8 mouse cellular contexts compared by ENCODE assay signal in genomic region chr5:108629634-108630483, GRCm38 (mm10). TPM values are rescaled to one million over a fixed set of nuclear protein-coding genes. Genes with fewer than 3 reads are reported as not detected.
DNase-seq lines count a peak whose midpoint lies in the region; ATAC-seq and TF ChIP-seq lines count a peak whose summit lies in the region.

Gene Gak, minus strand, starts transcription at chr5:108629755.
Gene Tmem175, plus strand, starts transcription at chr5:108629770.

- peak within 1 kb of the TSS; percentile 97 for H3K27ac ChIP-seq in hindbrain, embryonic 10.5 days
- peak within 1 kb of the TSS; percentile 92 for H3K27ac ChIP-seq in lung, postnatal 0 days (ENCODE audit: low read length)

- H3K9ac ChIP-seq in lung, postnatal 0 days (replicated peaks; ENCODE audit: low read depth) = peak within 1 kb of the TSS; percentile 95

- peak within 1 kb of the TSS; percentile 90 for H3K4me2 ChIP-seq in lung, postnatal 0 days (replicated peaks; ENCODE audit: low read depth, low read length)

- peak within 1 kb of the TSS; percentile 95 for H3K4me3 ChIP-seq in hindbrain, embryonic 10.5 days
- H3K4me3 ChIP-seq in lung, postnatal 0 days (ENCODE audit: low read depth, low read length) = peak within 1 kb of the TSS; percentile 93

- TF ChIP-seq EP300 in lung, postnatal 0 days (IDR thresholded peaks at IDR 0.05) = no peak

- H3K27me3 ChIP-seq in hindbrain, embryonic 10.5 days (ENCODE audit: insufficient read depth, poor library complexity, severe bottlenecking) = no peaks in the 10 kb centered on the region
- H3K27me3 ChIP-seq in lung, postnatal 0 days (replicated peaks; ENCODE audit: insufficient read depth, low read length) = no peaks in the 10 kb centered on the region

- DNase-seq in MN1 (ENCODE audit: low spot score) = peak; percentile 95
- peak; percentile 91 for DNase-seq in cerebellum, adult 9-10 months
- peak; percentile 94 for DNase-seq in hindbrain, embryonic 10.5 days (ENCODE audit: low spot score)
- DNase-seq in layer of hippocampus, adult 9-11 months = peak; percentile 94
- peak; percentile 98 for DNase-seq in lung, postnatal 0 days (ENCODE audit: low spot score)
- DNase-seq in ovary, postnatal 14 days (ENCODE audit: low spot score) = peak; percentile 76
- DNase-seq in thymus, postnatal 14 days = peak; percentile 95

- H3K9me3 ChIP-seq in hindbrain, embryonic 10.5 days = no peaks in the 10 kb centered on the region
- no peaks in the 10 kb centered on the region for H3K9me3 ChIP-seq in lung, postnatal 0 days (ENCODE audit: low read length)

- peaks cover 22% of the 10 kb centered on the region for H3K4me1 ChIP-seq in hindbrain, embryonic 10.5 days (replicated peaks)
- peaks cover 15% of the 10 kb centered on the region; the same call in 1 of the 2 replicates for H3K4me1 ChIP-seq in lung, postnatal 0 days (ENCODE audit: insufficient read depth, low read depth, low read length)

- peak; percentile 97 for ATAC-seq in frontal cortex, adult (ENCODE audit: low TSS enrichment)
- peak; percentile 97 for ATAC-seq in lung, postnatal 0 days

- under 1% methylated on average over 58 of the region's 58 CpGs for WGBS in hindbrain, embryonic 10.5 days
- under 1% methylated on average over 58 of the region's 58 CpGs for WGBS in lung, postnatal 0 days

- TF ChIP-seq CTCF in lung, postnatal 0 days (IDR thresholded peaks at IDR 0.05) = no peak

- H3K36me3 ChIP-seq in hindbrain, embryonic 10.5 days = no peaks in the 10 kb centered on the region
- no peaks in the 10 kb centered on the region for H3K36me3 ChIP-seq in lung, postnatal 0 days (ENCODE audit: insufficient read depth, low read length)

RNA-seq across cellular contexts. Expression of gene Gak, which starts in this region (rescaled TPM):
- polyA plus RNA-seq in hindbrain, embryonic 10.5 days (2016; fragmentation: Nextera tagmentation; extraction: Ambion mirVana) = 58.0 and 60.9 TPM in 2 replicates
- 36.8 and 39.9 TPM in 2 replicates for polyA plus RNA-seq in lung, postnatal 0 days (2015; fragmentation: Nextera tagmentation; extraction: Ambion mirVana)

RNA-seq across cellular contexts. Expression of gene Tmem175, which starts in this region (rescaled TPM):
- 17.3 and 19.2 TPM in 2 replicates for polyA plus RNA-seq in hindbrain, embryonic 10.5 days (2016; fragmentation: Nextera tagmentation; extraction: Ambion mirVana)
- 24.8 and 26.3 TPM in 2 replicates for polyA plus RNA-seq in lung, postnatal 0 days (2015; fragmentation: Nextera tagmentation; extraction: Ambion mirVana)

Comparison
In these comparisons a context has a peak if more than half of its experiments do, and no peak if none do; other contexts are left out.
1. Peak in every context shown above with its lines: DNase-seq, ATAC-seq, H3K4me3 ChIP-seq and H3K27ac ChIP-seq.